Comparison of ENCODE assay signal across 13 mouse cellular contexts in the genomic region with DNA sequence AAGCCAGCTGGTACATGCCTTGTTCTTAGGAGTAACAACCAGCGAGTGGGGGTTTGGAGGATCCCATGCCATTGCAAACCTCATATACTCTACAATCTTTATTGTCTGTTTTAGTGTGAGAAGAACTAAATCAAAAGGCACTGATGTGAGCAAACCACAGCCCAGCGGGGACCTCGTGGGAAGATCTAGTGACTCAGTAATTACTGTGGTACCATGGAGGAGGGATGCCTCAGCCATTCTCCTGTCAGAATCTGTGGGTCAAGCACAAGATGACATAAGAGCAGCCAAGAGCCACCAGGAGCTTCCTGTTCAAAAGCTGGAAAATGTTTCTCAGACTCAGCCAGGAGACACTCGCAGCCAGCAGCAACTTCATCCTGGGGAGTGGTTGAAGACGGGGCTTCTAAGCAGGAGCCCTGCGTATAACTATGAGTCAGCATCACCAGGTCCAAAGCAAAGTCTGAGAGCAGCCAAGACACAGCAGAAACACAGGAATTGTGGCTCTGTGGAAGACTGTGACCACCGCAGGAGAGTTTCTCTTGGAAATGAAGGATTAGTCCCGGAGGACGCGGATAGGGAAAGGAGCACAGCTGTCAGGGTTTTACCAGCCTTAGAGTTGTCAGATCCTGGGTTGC. TPM values are rescaled to one million over a fixed set of nuclear protein-coding genes. Genes with fewer than 3 reads are reported as not detected.
DNase-seq lines count a peak whose midpoint lies in the region; ATAC-seq and TF ChIP-seq lines count a peak whose summit lies in the region.
"Had no signal": no experiment of that assay in that cellular context is flagged by ENCODE, and none has a peak within 500 bp of the region (broad histone marks: within the 10 kb centered on the region; RNA-seq: fewer than 3 reads in every experiment).

No protein-coding gene starts in this region.

- H3K79me2 ChIP-seq in heart, adult 2 months (replicated peaks; ENCODE audit: control insufficient read depth, insufficient read depth, low read length) = no peaks in the 10 kb centered on the region

- H3K4me2 ChIP-seq in heart, embryonic 11.5 days = no peak overlapping the region
- no peak overlapping the region for H3K4me2 ChIP-seq in kidney, embryonic 16.5 days (replicated peaks; ENCODE audit: low read depth, low read length)
- H3K4me2 ChIP-seq: limb, embryonic 13.5 days; midbrain, embryonic 11.5 days had no signal

- peak overlapping the region; percentile 45; the same call in 1 of the 2 replicates for H3K27ac ChIP-seq in heart, adult 2 months
- no peak overlapping the region for H3K27ac ChIP-seq in heart, embryonic 11.5 days (ENCODE audit: low read depth, low read length)
- H3K27ac ChIP-seq in limb, embryonic 10.5 days = no peak overlapping the region
- H3K27ac ChIP-seq in kidney, embryonic 16.5 days (ENCODE audit: low read length) = no peak overlapping the region
- H3K27ac ChIP-seq: limb, embryonic 13.5 days had no signal

- TF ChIP-seq CTCF in heart, adult 2 months (IDR thresholded peaks at IDR 0.05) = no peak
- no peak for TF ChIP-seq CTCF in Patski (IDR thresholded peaks at IDR 0.05)

- DNase-seq in heart, adult 2 months = peak; percentile 44 to 68
- no peak for DNase-seq in Patski (ENCODE audit: low read depth, low spot score)
- DNase-seq in gastrocnemius, postnatal 36 days = peak; percentile 20 to 39
- peak; percentile 25 for DNase-seq in limb, embryonic 10.5 days (ENCODE audit: low spot score)
- no peak for DNase-seq in right cerebral cortex, postnatal 4 days
- no peak for DNase-seq in thymus, postnatal 36 days
- DNase-seq: kidney, adult 18-20 months; kidney, postnatal 4 days; lung, postnatal 36 days had no signal

- in situ Hi-C loops in Patski (cut with MboI; ENCODE audit: low pct_unique_long_range_greater_than_20kb) = no loop called here

- H3K4me3 ChIP-seq in heart, adult 2 months = no peak overlapping the region
- no peak overlapping the region for H3K4me3 ChIP-seq in heart, embryonic 11.5 days (ENCODE audit: low read depth, low read length)
- H3K4me3 ChIP-seq in limb, embryonic 10.5 days = no peak overlapping the region
- H3K4me3 ChIP-seq in kidney, embryonic 16.5 days (ENCODE audit: low read length) = no peak overlapping the region
- H3K4me3 ChIP-seq: limb, embryonic 13.5 days had no signal

- 0 out of 2 replicates have a peak, but pooled peaks have one; percentile 24 for TF ChIP-seq POLR2A in heart, adult 2 months (IDR thresholded peaks at IDR 0.05; ENCODE audit: insufficient read depth, low read depth, low read length)

- no peaks in the 10 kb centered on the region for H3K27me3 ChIP-seq in heart, adult 2 months (ENCODE audit: control insufficient read depth, insufficient read depth, low read length)
- H3K27me3 ChIP-seq in heart, embryonic 11.5 days (ENCODE audit: control insufficient read depth, insufficient read depth, low read length) = no peaks in the 10 kb centered on the region
- no peaks in the 10 kb centered on the region for H3K27me3 ChIP-seq in Patski
- no peaks in the 10 kb centered on the region for H3K27me3 ChIP-seq in limb, embryonic 10.5 days (ENCODE audit: low read depth, poor library complexity, severe bottlenecking)
- H3K27me3 ChIP-seq in kidney, embryonic 16.5 days (ENCODE audit: insufficient read depth, low read length) = no peaks in the 10 kb centered on the region
- H3K27me3 ChIP-seq: limb, embryonic 13.5 days had no signal

- intact Hi-C loops in heart, adult 2 months (cut with DNase I) = no loop called here
- intact Hi-C loops in gastrocnemius, postnatal 36 days (cut with DNase I) = no loop called here

- peaks cover 6% of the 10 kb centered on the region for H3K36me3 ChIP-seq in heart, adult 2 months (ENCODE audit: control insufficient read depth, insufficient read depth, low read length)
- no peaks in the 10 kb centered on the region for H3K36me3 ChIP-seq in heart, embryonic 11.5 days (ENCODE audit: control insufficient read depth, insufficient read depth, low read length)
- H3K36me3 ChIP-seq in limb, embryonic 10.5 days = no peaks in the 10 kb centered on the region
- H3K36me3 ChIP-seq in kidney, embryonic 16.5 days (ENCODE audit: insufficient read depth, low read length) = no peaks in the 10 kb centered on the region

- ATAC-seq in heart, embryonic 11.5 days (replicated peaks; ENCODE audit: insufficient number of reproducible peaks, low FRiP score, low TSS enrichment) = no peak
- ATAC-seq in Patski = peak; percentile 88
- no peak for ATAC-seq in kidney, embryonic 16.5 days (ENCODE audit: low FRiP score, low TSS enrichment)

- POLR2A ChIA-PET in Patski (lab: Charles Lee) = no interaction called here

- no peak overlapping the region for H3K9ac ChIP-seq in heart, adult 2 months (ENCODE audit: low read depth, low read length)
- H3K9ac ChIP-seq in heart, embryonic 11.5 days (ENCODE audit: low read depth, low read length) = no peak overlapping the region
- no peak overlapping the region for H3K9ac ChIP-seq in kidney, embryonic 16.5 days (replicated peaks; ENCODE audit: low read length)
- H3K9ac ChIP-seq: limb, embryonic 13.5 days had no signal

- TF ChIP-seq EP300 in heart, adult 2 months (IDR thresholded peaks at IDR 0.05; ENCODE audit: insufficient read depth, low read depth, low read length) = no peak

- WGBS in heart, adult 2 months = 54% methylated on average over 10 of the region's 10 CpGs
- WGBS in heart, embryonic 11.5 days (ENCODE audit: insufficient replicate concordance) = 85% methylated on average over 10 of the region's 10 CpGs
- 90% methylated on average over 10 of the region's 10 CpGs for WGBS in limb, embryonic 10.5 days
- 77% methylated on average over 10 of the region's 10 CpGs for WGBS in kidney, embryonic 16.5 days

- CTCF ChIA-PET in Patski (lab: Charles Lee) = interaction anchor here (2.1 kb wide), 1 partner anchor 17 kb away, joined by 5 read pairs; no protein-coding TSS in a partner anchor

- H3K9me3 ChIP-seq in heart, embryonic 11.5 days (replicated peaks; ENCODE audit: control insufficient read depth, low read length) = no peaks in the 10 kb centered on the region
- H3K9me3 ChIP-seq in limb, embryonic 10.5 days (replicated peaks) = no peaks in the 10 kb centered on the region
- H3K9me3 ChIP-seq in kidney, embryonic 16.5 days (ENCODE audit: low read length) = no peaks in the 10 kb centered on the region
- H3K9me3 ChIP-seq: limb, embryonic 13.5 days had no signal

- H3K4me1 ChIP-seq in heart, adult 2 months (ENCODE audit: control insufficient read depth, insufficient read depth, low read length) = peaks cover 2% of the 10 kb centered on the region
- H3K4me1 ChIP-seq in heart, embryonic 11.5 days (ENCODE audit: control insufficient read depth, insufficient read depth, low read length) = peaks cover 6% of the 10 kb centered on the region; the same call in 1 of the 2 replicates
- H3K4me1 ChIP-seq in limb, embryonic 10.5 days = no peaks in the 10 kb centered on the region
- peaks cover 13% of the 10 kb centered on the region for H3K4me1 ChIP-seq in kidney, embryonic 16.5 days (ENCODE audit: insufficient read depth, low read length)
- H3K4me1 ChIP-seq: limb, embryonic 13.5 days had no signal

RNA-seq across cellular contexts. Expression of a gene that starts 48.8 kb away (rescaled TPM):
- total RNA-seq in heart, adult 2 months (2021) = 10 to 100 TPM in 1 of 2 experiments, 1 to 10 TPM in 1; 8.3 to 10.4 TPM
- 4.2 and 5.0 TPM in 2 replicates for polyA plus RNA-seq in heart, adult 2 months (2012; rRNA removed)
- 17.2 and 21.7 TPM in 2 replicates for polyA plus RNA-seq in heart, embryonic 11.5 days (2014; fragmentation: Nextera tagmentation; extraction: Ambion mirVana)
- 37.3 TPM for polyA plus RNA-seq in Patski (2021)
- 1 to 10 TPM; 5.6 to 6.0 TPM for total RNA-seq in gastrocnemius, postnatal 36 days (2021)
- 7.6 and 14.7 TPM in 2 replicates for polyA plus RNA-seq in limb, embryonic 10.5 days (2016; fragmentation: Nextera tagmentation; extraction: Ambion mirVana)
- polyA plus RNA-seq in kidney, embryonic 16.5 days (2015; fragmentation: Nextera tagmentation; extraction: Ambion mirVana) = 37.9 and 49.2 TPM in 2 replicates

Comparison
In these comparisons a context has a peak if more than half of its experiments do, and no peak if none do; other contexts are left out.
1. DNase-seq: peak in heart, adult 2 months (2 of 2), gastrocnemius, postnatal 36 days (2 of 2) and limb, embryonic 10.5 days (single experiment); none in Patski (single experiment), right cerebral cortex, postnatal 4 days (single experiment) and thymus, postnatal 36 days (0 of 2).